Mouse (Mus musculus) G1E (cell line): ENCODE data around the gene P2ry6. TPM values are rescaled to one million over a fixed set of nuclear protein-coding genes. Genes with fewer than 3 reads are reported as not detected.

Experiments used
- ATAC-seq: 2 replicates; pipeline ENCODE4 v1.8.0; 2016; ENCODE audit warnings: mild to moderate bottlenecking; ENCODE audit not compliant: insufficient number of reproducible peaks, poor library complexity, low FRiP score, severe bottlenecking; ENCODE audit errors: extremely low read depth
- DNase-seq: peaks from one replicate; pipeline ENCODE4 v3.0.0; 2012; ENCODE audit warnings: low spot score
- H3K27me3 ChIP-seq: 2 replicates; pipeline ENCODE4 v1.6.1; 2012; ENCODE audit warnings: mild to moderate bottlenecking, low read length, inconsistent platforms; ENCODE audit not compliant: insufficient read depth
- H3K36me3 ChIP-seq: replicated peaks from 2 replicates; pipeline ENCODE3; 2012; ENCODE audit warnings: mild to moderate bottlenecking, inconsistent platforms
- H3K4me1 ChIP-seq: 2 replicates; pipeline ENCODE4 v1.6.1; 2012; ENCODE audit warnings: low read depth, low read length, inconsistent platforms, mixed read lengths; ENCODE audit not compliant: insufficient read depth
- H3K4me3 ChIP-seq: 2 replicates; pipeline ENCODE4 v1.5.1; 2012; ENCODE audit warnings: low read depth, mild to moderate bottlenecking, inconsistent platforms, low read length, moderate library complexity, mixed read lengths
- H3K9me3 ChIP-seq: replicated peaks from 2 replicates; pipeline ENCODE4 v1.6.1; 2012; ENCODE audit warnings: inconsistent platforms
- CTCF ChIP-seq: IDR thresholded peaks from 2 replicates; pipeline ENCODE4 v1.5.1; 2012; ENCODE audit warnings: low read depth, low read length, inconsistent platforms, mixed read lengths
- GATA1 ChIP-seq: IDR thresholded peaks from 2 replicates; pipeline ENCODE4 v1.6.1; 2012; ENCODE audit warnings: borderline replicate concordance, low read length, inconsistent platforms, mixed read lengths
- GATA2 ChIP-seq: IDR thresholded peaks from 2 replicates; pipeline ENCODE4 v1.6.1; 2012; ENCODE audit warnings: low read depth, low read length, inconsistent platforms, borderline replicate concordance
- POLR2AphosphoS5 ChIP-seq: IDR thresholded peaks from 2 replicates; pipeline ENCODE4 v1.6.1; 2012; ENCODE audit warnings: low read depth, low read length, inconsistent platforms; ENCODE audit not compliant: insufficient replicate concordance
- TAL1 ChIP-seq: conservative IDR thresholded peaks from 2 replicates; pipeline ENCODE4 v1.6.1; 2012; ENCODE audit warnings: low read depth, low read length, inconsistent platforms, mixed read lengths
- polyA plus RNA-seq: library from polyadenylated mRNA; stranded (reverse); fragments of >175 nt; gene quantifications from 2 replicates; pipeline ENCODE4 v1.2.3, GENCODE M21; 2012
- total RNA-seq, 2 experiments: library from RNA; stranded (forward) in 1 of 2; stranded (reverse) in 1 of 2; fragments of 200-1000 nt in 1 of 2; fragments of >200 nt in 1 of 2; fragmentation: Nextera tagmentation in 1 of 2; gene quantifications; 2 replicates each; pipeline ENCODE4 v1.2.3; 2014 to 2017

The P2ry6 gene
- total and polyA plus RNA-seq, 3 experiments: 0.02 to 0.27 TPM; not detected in 1

- TF ChIP-seq GATA1 (no peak), CTCF (no peak), POLR2AphosphoS5 (no peak), TAL1 (no peak), GATA2 (no peak)
- no peak for DNase-seq
- peaks cover 20% of the 10 kb centered on the region; the same call in 1 of the 2 replicates for H3K27me3 ChIP-seq
- no peaks in the 10 kb centered on the region for H3K9me3 ChIP-seq
- no peaks in the 10 kb centered on the region for H3K36me3 ChIP-seq
- H3K4me1 ChIP-seq: no peaks in the 10 kb centered on the region
- ATAC-seq: no peak
- H3K4me3 ChIP-seq: no peak overlapping the region
Observed at GRCm38 (mm10) chr7:100964242-100964641, 10.2 kb downstream of the P2ry6 start.

- Histone ChIP-seq H3K27me3 (peaks cover 20% of the 10 kb centered on the region; the same call in 1 of the 2 replicates), H3K36me3 (no peaks in the 10 kb centered on the region), H3K4me1 (no peaks in the 10 kb centered on the region), H3K4me3 (no peak overlapping the region), H3K9me3 (peaks cover 2% of the 10 kb centered on the region; the same call in 1 of the 2 replicates)
- DNase-seq (no peak), ATAC-seq (no peak)
- TF ChIP-seq POLR2AphosphoS5 (no peak), TAL1 (no peak), GATA2 (no peak), GATA1 (no peak), CTCF (no peak)
Observed at GRCm38 (mm10) chr7:100963381-100963780, 11.1 kb downstream of the P2ry6 start.

- ATAC-seq (no peak), DNase-seq (no peak)
- no peaks in the 10 kb centered on the region for H3K36me3 ChIP-seq
- H3K9me3 ChIP-seq: peaks cover 2% of the 10 kb centered on the region; the same call in 1 of the 2 replicates
- H3K27me3 ChIP-seq: peaks cover 17% of the 10 kb centered on the region; the same call in 1 of the 2 replicates
- no peak overlapping the region for H3K4me3 ChIP-seq
- no peaks in the 10 kb centered on the region for H3K4me1 ChIP-seq
- TF ChIP-seq GATA1 (no peak), CTCF (no peak), POLR2AphosphoS5 (no peak), GATA2 (no peak), TAL1 (no peak)
Observed at GRCm38 (mm10) chr7:100961146-100961545, 13.3 kb downstream of the P2ry6 start.

GRCm38 (mm10) chr7:100960462-100960861 is 14.0 kb downstream of the P2ry6 start:
- Histone ChIP-seq H3K9me3 (peaks cover 2% of the 10 kb centered on the region; the same call in 1 of the 2 replicates), H3K36me3 (no peaks in the 10 kb centered on the region), H3K4me1 (no peaks in the 10 kb centered on the region), H3K27me3 (peaks cover 15% of the 10 kb centered on the region; the same call in 1 of the 2 replicates), H3K4me3 (no peak overlapping the region)
- DNase-seq (no peak), ATAC-seq (no peak)
- TF ChIP-seq GATA1: no peak

- ATAC-seq (no peak), DNase-seq (no peak)
- peaks cover 2% of the 10 kb centered on the region; the same call in 1 of the 2 replicates for H3K9me3 ChIP-seq
- no peak overlapping the region for H3K4me3 ChIP-seq
- no peak for TF ChIP-seq CTCF
- no peak for TF ChIP-seq POLR2AphosphoS5
- no peak for TF ChIP-seq GATA2
- no peak for TF ChIP-seq TAL1
- no peak for TF ChIP-seq GATA1
- H3K27me3 ChIP-seq: peaks cover 9% of the 10 kb centered on the region; the same call in 1 of the 2 replicates
- no peaks in the 10 kb centered on the region for H3K36me3 ChIP-seq
- H3K4me1 ChIP-seq: no peaks in the 10 kb centered on the region
Observed at GRCm38 (mm10) chr7:100958426-100958825, 16.0 kb downstream of the P2ry6 start.

- H3K27me3 ChIP-seq: peaks cover 23% of the 10 kb centered on the region
- no peak for ATAC-seq
- no peak for TF ChIP-seq POLR2AphosphoS5
- TF ChIP-seq GATA2: no peak
- no peak for TF ChIP-seq TAL1
- no peak for TF ChIP-seq CTCF
- no peak for TF ChIP-seq GATA1
- DNase-seq: no peak
- peaks cover 3% of the 10 kb centered on the region; the same call in 1 of the 2 replicates for H3K4me1 ChIP-seq
- H3K9me3 ChIP-seq: no peaks in the 10 kb centered on the region
- H3K4me3 ChIP-seq: no peak overlapping the region
- no peaks in the 10 kb centered on the region for H3K36me3 ChIP-seq
Observed at GRCm38 (mm10) chr7:100952686-100953085, 21.8 kb downstream of the P2ry6 start.

- DNase-seq: no peak
- peaks cover 3% of the 10 kb centered on the region; the same call in 1 of the 2 replicates for H3K4me1 ChIP-seq
- no peaks in the 10 kb centered on the region for H3K9me3 ChIP-seq
- no peak for ATAC-seq
- H3K36me3 ChIP-seq: no peaks in the 10 kb centered on the region
- H3K27me3 ChIP-seq: peaks cover 25% of the 10 kb centered on the region
- no peak for TF ChIP-seq POLR2AphosphoS5
- no peak for TF ChIP-seq GATA1
- no peak for TF ChIP-seq CTCF
- TF ChIP-seq TAL1: no peak
- no peak for TF ChIP-seq GATA2
- no peak overlapping the region for H3K4me3 ChIP-seq
Observed at GRCm38 (mm10) chr7:100951903-100952302, 22.5 kb downstream of the P2ry6 start.
